Mouse (Mus musculus) olfactory bulb, adult 2 months (tissue): ENCODE results near the gene Ankrd55. TPM values are rescaled to one million over a fixed set of nuclear protein-coding genes. Genes with fewer than 3 reads are reported as not detected.
"Not testable (repeated sequence)": the region's sequence is repeated elsewhere in the genome, so short reads cannot be mapped to it uniquely, and the experiment has no call there.

ENCODE experiments used
- H3K27ac ChIP-seq: fragments of 200-500 bp; 2 replicates; pipeline ENCODE4 v1.5.1; 2012; ENCODE audit warnings: low read depth, low read length; ENCODE audit not compliant: insufficient read depth
- H3K4me1 ChIP-seq: fragments of 200-500 bp; 2 replicates; pipeline ENCODE4 v1.6.1; 2012; ENCODE audit warnings: low read length; ENCODE audit not compliant: control insufficient read depth, insufficient read depth
- H3K4me3 ChIP-seq: fragments of 200-500 bp; 2 replicates; pipeline ENCODE4 v1.5.1; 2012; ENCODE audit warnings: mild to moderate bottlenecking, low read depth, low read length, moderate library complexity; ENCODE audit not compliant: insufficient read depth
- CTCF ChIP-seq: fragments of 200-500 bp; IDR thresholded peaks from 2 replicates; pipeline ENCODE4 v1.5.1; 2012; ENCODE audit warnings: low read depth, mild to moderate bottlenecking, low read length, moderate library complexity; ENCODE audit not compliant: insufficient read depth
- POLR2A ChIP-seq: fragments of 200-500 bp; IDR thresholded peaks from 2 replicates; pipeline ENCODE4 v1.6.1; 2012; ENCODE audit warnings: mild to moderate bottlenecking, low read depth, low read length, moderate library complexity; ENCODE audit not compliant: insufficient read depth
- WGBS: fragments of 180-500 bp; shearing (Covaris S2); methylation state at CpG from one replicate; pipeline ENCODE4 v1.1.7; 2018; 5-methylcytosine and 5-hydroxymethylcytosine counted together
- polyA plus RNA-seq: library from polyadenylated mRNA; stranded (reverse); fragments of >200 nt; gene quantifications from 2 replicates; pipeline ENCODE4 v1.2.4, GENCODE M21; 2012; ENCODE audit warnings: low replicate concordance; ENCODE audit not compliant: missing spikeins, insufficient read depth, insufficient read length

Gene Ankrd55
- polyA plus RNA-seq, 1 experiment = not detected

DNA sequence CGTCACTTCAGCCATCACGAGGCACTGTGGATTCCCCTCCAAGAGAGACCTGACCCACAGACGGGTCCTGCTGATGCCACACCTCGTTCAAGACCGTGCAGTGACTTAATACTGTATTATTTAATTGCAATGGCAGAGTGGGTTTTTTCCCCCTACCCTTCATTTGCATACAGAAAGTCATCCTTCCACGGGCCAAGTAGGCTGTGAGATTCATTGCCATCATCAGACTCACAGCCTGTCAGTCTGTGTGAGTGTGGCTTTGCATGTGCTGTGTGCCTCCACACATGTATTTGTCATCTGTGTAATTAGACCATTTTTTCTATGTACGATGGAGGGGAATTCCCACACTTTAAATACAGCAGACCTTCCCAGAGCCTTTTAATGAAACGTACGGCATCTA is 1.1 kb downstream of the Ankrd55 start:
- no peak for TF ChIP-seq CTCF
- TF ChIP-seq POLR2A = no peak
- WGBS = 60% methylated on average over 9 of the region's 9 CpGs
- H3K4me3 ChIP-seq = peak overlapping the region; percentile 19; the same call in 1 of the 2 replicates

DNA sequence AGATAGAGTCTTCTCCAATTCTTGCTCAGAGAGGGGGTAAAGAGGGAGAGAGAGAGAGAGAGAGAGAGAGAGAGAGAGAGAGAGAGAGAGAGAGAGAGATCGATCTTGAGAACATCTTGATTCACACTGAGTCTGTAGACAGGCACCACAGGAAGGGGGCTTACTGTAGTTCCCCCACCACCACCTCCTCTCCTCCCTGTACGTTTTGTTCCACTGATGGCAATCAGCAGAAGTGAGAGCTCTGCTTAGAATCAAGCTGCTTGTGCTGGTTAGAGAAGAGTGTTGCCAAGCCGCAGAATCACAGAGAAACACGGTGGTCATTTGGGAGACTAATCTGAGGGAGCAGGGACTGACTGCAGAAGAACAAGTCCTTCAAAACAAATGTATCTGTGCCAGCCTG is 1.7 kb downstream of the Ankrd55 start:
- WGBS = 33% methylated on average over 4 of the region's 4 CpGs
- Histone ChIP-seq H3K4me1 (peaks cover 7% of the 10 kb centered on the region), H3K4me3 (peak overlapping the region; percentile 23; the same call in 1 of the 2 replicates), H3K27ac (no peak overlapping the region)
- TF ChIP-seq POLR2A (no peak), CTCF (no peak)

More for the DNA sequence above, 1.1 kb downstream of the Ankrd55 start:
- Histone ChIP-seq H3K27ac (no peak overlapping the region), H3K4me1 (peaks cover 7% of the 10 kb centered on the region)

DNA sequence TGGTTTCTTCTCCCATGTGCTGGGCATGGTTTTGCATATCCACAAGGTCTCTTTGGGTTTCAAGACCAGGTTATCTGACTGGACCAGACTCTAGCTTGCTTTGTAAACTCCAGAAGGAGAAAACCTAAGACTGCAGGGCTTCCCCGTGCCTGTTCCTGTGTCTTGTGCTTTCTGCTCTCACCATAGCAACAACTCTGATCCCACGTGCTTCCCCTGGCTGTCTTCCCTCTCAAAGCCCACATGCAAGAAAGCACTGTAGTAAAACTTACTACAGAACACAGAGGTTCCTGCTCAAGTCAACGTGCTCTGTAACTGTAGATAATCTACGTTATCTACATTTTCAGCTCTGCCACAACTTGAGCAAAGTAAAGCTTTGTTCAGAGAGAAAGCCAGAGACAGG is 4.2 kb downstream of the Ankrd55 start:
- Histone ChIP-seq H3K27ac (no peak overlapping the region), H3K4me3 (no peak overlapping the region), H3K4me1 (peaks cover 7% of the 10 kb centered on the region)
- 17% methylated on average over 4 of the region's 4 CpGs for WGBS
- TF ChIP-seq POLR2A (no peak), CTCF (no peak)

DNA sequence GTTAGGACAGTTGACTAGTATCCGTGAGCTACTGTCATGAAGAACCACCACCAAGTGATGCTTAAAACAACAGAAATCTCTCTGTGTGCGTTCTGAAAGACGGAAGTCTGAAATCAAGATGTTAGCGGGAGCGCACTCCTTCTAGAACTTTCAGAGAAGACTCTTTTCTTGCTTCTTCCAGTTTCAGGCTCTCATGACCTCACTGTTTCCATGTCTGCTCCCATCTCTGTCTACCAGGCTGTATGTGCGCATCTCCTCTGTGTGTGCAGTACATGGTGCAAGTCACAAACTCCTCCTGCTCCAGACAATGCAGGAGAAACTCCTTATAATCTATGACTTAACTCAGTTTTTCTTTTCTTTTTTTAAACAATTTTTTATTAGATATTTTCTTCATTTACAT is 4.8 kb downstream of the Ankrd55 start:
- WGBS = 93% methylated on average over 6 of the region's 6 CpGs
- no peak for TF ChIP-seq POLR2A
- TF ChIP-seq CTCF = no peak

DNA sequence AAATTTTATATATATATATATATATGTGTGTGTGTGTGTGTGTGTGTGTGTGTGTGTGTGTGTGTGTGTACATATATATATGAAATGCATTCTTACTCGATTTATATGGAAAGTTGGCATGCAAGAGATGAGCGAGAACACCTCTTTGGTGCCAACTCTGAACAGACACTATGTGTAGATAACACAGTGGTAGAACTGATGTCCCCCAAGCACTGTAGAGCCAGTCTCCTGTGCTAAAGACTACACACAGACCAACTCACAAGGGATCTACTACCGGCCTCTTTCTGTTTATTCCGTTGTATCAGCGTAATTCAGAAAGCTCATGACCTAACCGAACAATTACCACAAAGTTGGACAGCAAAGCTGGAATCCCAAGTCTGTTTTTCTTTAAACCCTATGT is 6.2 kb downstream of the Ankrd55 start:
- H3K4me1 ChIP-seq = peaks cover 3% of the 10 kb centered on the region; the same call in 1 of the 2 replicates
- no peak for TF ChIP-seq CTCF
- no peak for TF ChIP-seq POLR2A
- 95% methylated on average over 6 of the region's 6 CpGs for WGBS

More for the DNA sequence above, 4.8 kb downstream of the Ankrd55 start:
- H3K4me1 ChIP-seq = peaks cover 6% of the 10 kb centered on the region
- no peak overlapping the region for H3K27ac ChIP-seq
- H3K4me3 ChIP-seq = no peak overlapping the region

DNA sequence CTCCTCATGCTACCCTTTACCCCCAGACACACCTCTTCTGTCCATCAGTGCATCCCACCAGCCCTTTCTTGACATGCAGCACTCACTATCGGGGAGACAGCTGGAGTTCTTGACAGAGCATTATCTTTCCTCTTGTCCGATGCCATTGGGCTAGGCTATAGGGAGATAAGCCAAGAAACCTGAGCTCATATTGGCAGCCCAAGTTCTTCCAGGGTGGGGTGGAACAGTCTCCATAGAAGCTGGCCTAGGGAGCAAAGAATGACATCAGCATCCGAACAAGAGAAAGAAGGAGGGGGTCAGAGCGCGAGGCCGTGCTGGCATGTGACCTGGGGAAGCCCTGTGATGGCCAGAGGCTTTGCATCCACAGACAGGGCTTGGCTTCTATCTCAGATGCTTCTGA is 9.5 kb downstream of the Ankrd55 start:
- 84% methylated on average over 6 of the region's 6 CpGs for WGBS
- H3K4me1 ChIP-seq = peaks cover 2% of the 10 kb centered on the region; the same call in 1 of the 2 replicates
- no peak overlapping the region for H3K4me3 ChIP-seq
- no peak for TF ChIP-seq CTCF
- TF ChIP-seq POLR2A = no peak
- no peak overlapping the region for H3K27ac ChIP-seq

More for the DNA sequence above, 6.2 kb downstream of the Ankrd55 start:
- Histone ChIP-seq H3K4me3 (no peak overlapping the region), H3K27ac (no peak overlapping the region)

DNA sequence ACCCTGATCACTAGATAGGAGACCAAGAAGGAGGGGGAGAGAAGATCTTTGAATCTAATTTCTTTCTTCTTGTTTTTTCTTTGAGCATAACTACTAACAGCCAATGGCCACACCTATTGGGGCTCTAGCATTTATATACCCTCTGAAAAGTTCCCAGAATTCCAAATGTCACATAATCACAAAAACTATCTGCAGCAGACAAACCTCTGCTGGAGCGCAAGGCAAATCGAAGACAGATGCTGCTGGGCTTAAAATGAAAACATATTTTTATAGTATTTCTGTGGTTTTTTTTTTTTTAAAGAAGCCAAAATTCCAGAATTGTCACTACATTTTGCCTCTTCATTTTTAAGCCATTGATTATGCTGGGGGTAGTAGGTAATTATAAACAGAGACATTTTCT is 15.2 kb downstream of the Ankrd55 start:
- H3K27ac ChIP-seq = no peak overlapping the region
- no peak for TF ChIP-seq POLR2A
- no peak for TF ChIP-seq CTCF
- WGBS = 97% methylated on average over 2 of the region's 2 CpGs

DNA sequence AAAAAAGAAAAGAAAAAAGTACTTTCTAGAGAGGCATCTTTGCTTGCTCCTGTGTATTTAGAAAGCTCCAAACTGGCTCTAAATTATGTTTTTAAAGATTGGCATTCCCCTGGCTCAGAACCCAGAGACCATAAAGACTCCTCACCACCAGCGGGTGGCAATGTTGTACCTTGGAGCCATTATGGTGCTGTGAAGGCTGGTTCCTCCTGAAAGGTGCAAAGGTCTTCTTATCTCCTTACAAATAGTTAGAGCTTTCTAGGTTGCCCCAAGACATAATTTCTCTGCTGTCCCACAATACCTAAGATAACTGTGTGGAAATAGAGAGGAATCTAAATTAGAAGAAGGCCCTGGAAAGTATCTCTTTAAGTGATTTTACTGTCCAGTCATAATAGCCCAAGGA is 20.4 kb downstream of the Ankrd55 start:
- WGBS = 38% methylated on average over 1 of the region's 1 CpGs

More for the DNA sequence above, 15.2 kb downstream of the Ankrd55 start:
- H3K4me1 ChIP-seq = no peaks in the 10 kb centered on the region
- no peak overlapping the region for H3K4me3 ChIP-seq

DNA sequence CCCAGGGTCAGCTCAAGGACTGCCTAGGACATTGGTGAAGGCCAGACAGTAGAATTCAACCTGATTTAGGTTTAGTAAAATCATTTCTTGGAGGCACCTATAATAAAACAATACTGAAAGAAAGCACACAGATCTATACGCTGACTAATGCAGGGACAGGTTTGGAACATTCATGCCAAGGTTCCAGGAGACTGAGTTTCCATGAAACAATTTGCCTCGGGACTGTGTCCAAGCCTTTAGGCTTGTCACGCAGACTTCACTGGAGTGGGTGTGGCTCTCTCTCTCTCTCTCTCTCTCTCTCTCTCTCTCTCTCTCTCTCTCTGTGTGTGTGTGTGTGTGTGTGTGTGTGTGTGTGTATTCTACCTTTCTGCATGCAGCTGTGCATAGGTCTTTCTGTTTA is 23.4 kb downstream of the Ankrd55 start:
- H3K4me1 ChIP-seq, H3K27ac ChIP-seq, H3K4me3 ChIP-seq: not testable (repeated sequence)
- 83% methylated on average over 3 of the region's 3 CpGs for WGBS

More for the DNA sequence above, 20.4 kb downstream of the Ankrd55 start:
- Histone ChIP-seq H3K4me3 (no peak overlapping the region), H3K27ac (no peak overlapping the region), H3K4me1 (no peaks in the 10 kb centered on the region)
- TF ChIP-seq POLR2A (no peak), CTCF (no peak)

DNA sequence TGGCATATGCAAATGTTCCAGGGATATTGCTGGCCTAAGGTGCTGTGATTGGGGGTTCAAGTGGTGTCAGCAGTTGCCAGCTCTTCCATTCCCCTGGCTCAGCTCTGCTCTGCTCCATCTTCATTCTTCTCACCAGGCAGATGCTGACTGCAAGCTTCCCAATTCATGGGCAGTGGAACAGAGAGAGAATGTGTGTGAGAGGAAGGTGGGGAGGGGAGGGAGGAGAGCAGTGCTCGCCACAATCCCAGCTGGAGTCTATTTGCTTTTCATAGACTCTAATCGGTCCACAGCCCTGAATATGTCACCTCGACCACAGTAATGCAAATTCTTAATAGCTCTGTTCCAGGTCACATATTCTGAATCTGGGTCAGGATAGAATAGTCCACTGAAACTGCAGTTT is 27.2 kb downstream of the Ankrd55 start:
- H3K4me1 ChIP-seq = peaks cover 14% of the 10 kb centered on the region
- H3K27ac ChIP-seq = no peak overlapping the region
- H3K4me3 ChIP-seq = no peak overlapping the region
- 18% methylated on average over 3 of the region's 3 CpGs for WGBS
- TF ChIP-seq POLR2A (no peak), CTCF (no peak)
